Mouse (Mus musculus) gastrocnemius, adult 8-10 months (tissue): ENCODE measurements around the gene Sohlh1. TPM values are rescaled to one million over a fixed set of nuclear protein-coding genes. Genes with fewer than 3 reads are reported as not detected.
"Not testable (repeated sequence)": the region's sequence is repeated elsewhere in the genome, so short reads cannot be mapped to it uniquely, and the experiment has no call there.

Experiments used
- DNase-seq, 2 experiments: peaks; one replicate each; pipeline ENCODE4 v3.0.0; 2022; ENCODE audit warnings: low spot score in 2 of 2
- total RNA-seq, 4 experiments: library from RNA; stranded (reverse); gene quantifications; 2 replicates each; pipeline ENCODE4 v1.2.4; 2022

Sohlh1 gene
- total RNA-seq, 4 experiments from 2014 or later = not detected

DNA sequence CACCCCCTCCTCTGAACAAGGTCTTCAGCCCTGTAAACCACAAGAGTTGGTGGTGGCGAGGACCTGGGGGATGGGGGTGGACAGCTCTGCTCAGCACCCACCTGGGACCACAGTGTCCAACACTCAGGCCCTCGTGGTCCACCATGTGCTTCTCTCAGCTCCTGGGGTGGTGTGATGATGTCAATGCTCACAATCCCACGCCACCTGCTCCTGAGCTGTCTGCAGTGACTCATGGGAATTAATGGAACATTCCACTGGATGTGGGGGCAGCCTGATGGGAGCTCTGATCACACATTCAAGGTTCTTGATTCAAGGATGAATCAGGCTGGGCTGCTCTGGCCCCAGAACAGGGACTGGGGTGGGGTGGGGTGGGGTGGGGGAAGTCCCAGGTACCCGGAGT lies 4.9 kb downstream of the Sohlh1 start:
- DNase-seq = no peak

DNA sequence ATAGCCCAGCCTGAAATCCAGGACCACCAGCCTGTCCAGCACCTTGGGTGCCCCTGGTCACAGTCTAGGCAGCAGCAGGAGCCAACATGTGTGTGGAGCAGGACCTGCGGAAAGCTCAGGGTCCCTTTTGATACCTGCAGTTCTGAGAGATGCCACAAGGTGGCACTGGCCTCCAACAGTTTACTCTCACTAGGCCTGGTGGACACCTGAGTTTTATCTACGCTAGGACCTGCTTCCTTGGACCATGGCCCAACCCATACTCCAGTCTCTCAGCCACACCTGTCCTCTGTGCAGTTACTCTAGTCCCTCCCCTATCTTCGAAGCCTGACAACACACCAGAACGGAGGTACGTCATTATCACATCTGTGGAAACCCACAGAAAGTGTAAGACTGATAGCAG lies 10.8 kb downstream of the Sohlh1 start:
- DNase-seq = peak; percentile 31 to 35

DNA sequence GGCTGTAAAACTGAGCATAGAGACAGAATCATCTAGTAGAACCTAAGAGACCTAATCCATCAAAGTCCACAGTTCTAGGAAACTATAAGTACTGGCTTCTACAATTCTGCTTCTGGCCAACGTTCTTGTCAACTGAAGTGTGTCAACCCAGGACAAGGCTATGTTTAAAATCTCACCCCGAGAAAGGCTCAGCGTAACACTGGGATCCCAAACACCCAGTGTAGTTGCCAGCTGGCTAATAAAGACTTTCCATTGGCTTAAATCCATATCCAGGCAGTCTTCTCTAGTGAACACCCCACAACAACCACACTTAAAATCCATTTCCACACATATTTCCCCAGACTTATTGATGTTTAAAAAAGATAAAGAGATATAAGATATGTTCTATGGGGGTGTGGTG lies 16.3 kb downstream of the Sohlh1 start:
- no peak for DNase-seq

DNA sequence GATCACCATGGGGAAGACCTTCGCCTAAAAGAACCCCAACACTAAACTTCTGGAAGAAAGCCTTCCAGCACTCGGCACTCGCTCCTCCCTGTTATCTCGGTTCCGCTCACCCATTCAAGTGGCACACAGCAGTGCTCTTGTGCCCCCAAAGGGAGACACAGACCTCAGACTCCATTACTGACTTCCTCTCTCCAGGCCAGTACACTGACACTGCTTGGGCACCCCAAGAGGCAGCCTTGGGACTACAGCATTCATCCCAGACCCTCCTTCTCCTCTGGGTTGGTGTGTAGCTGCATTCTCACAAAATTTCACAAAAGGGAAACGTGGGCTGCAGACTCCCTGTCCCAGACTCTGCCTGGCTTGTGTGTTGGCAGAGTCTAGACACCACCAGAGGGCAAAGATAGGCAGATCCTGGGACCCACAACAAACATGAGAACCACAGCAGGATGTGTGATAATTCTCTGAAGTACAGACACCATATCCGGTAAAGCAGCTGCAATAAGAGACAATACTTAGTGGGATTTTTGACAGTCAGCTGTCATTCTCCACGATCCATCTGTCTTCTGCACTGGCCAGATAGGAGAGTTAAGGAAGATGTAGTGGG lies 18.6 kb downstream of the Sohlh1 start:
- no peak for DNase-seq

DNA sequence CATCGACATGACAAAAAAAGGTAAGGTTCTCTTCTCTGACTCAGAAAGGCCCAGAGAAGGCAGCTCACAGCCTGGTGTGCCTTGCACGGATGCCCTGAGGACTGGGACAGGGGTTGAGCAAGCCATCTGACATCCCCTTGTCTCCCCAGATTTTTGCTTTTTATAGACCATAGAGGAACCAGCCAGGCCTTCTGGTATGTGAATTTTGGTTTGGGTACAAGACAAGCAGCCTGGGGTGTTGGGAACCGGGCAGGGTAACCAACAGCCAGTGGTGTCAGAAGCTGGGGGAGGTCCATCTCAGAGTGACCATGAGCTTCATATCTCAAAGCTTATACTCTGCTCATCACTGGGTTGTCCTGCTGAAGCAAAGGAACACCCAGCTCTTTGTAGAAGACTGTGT lies 22.3 kb downstream of the Sohlh1 start:
- no peak for DNase-seq

DNA sequence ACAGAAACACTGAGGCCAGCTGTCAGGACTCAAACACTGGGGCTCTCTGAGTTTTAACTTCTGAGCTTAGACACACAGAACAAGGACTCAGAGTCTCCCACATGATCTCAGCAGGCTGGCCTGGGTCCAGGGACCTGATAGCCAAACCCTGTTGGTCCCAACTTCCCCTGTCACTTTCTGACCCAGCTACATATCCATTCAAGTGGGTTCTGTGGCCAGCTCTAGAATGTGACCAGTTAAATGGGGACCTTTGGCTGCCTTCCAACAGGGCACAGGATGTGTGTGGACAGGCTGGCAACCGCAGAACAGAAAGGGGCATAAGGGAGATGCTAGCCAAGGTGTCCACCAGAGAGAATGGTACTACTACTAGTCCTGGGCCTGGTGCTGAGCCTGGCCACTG lies 24.2 kb downstream of the Sohlh1 start, which contains the start of gene Lcn9:
Gene Lcn9 (plus strand): TSS at position 348 of the 400 bp plus-strand sequence.
- no peak for DNase-seq

DNA sequence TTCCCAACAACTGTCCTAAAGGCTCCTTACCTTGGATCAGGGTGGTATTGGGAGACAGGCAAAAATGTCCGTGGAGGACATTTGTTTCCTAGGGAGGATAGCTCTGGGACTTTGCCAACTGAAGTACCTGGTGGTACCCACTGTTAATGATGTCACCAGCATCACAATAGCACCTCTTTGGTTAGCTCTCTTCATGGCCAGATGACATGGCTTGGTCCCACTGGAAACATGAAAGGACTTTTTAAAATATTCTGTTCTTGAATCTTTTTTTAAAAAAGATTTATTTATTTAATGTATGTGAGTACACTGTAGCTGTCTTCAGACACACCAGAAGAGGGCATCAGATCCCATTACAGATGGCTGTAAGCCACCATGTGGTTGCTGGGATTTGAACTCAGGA lies 31.3 kb downstream of the Sohlh1 start, which contains the start of gene Glt6d1:
Gene Glt6d1 (minus strand): TSS at position 101 of the 400 bp plus-strand sequence.
- DNase-seq = not testable (repeated sequence)

DNA sequence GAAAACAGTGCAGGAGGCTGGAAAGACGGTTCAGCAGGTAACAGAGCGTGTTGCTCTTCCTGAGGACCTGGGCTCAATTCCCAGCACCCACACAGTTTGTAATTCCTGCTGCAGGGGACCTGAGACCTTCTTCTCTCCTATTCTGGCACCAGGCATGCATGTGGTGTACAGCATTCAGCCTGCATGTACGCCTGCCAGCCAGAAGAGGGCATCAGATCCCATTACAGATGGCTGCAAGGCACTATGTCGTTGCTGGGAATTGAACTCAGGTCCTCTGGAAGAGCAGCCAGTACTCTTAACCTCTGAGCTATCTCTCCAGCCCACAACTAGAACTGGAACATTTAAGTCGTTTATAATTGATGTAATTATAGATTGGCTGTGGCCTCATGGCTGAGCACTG lies 33.7 kb downstream of the Sohlh1 start:
- no peak for DNase-seq

DNA sequence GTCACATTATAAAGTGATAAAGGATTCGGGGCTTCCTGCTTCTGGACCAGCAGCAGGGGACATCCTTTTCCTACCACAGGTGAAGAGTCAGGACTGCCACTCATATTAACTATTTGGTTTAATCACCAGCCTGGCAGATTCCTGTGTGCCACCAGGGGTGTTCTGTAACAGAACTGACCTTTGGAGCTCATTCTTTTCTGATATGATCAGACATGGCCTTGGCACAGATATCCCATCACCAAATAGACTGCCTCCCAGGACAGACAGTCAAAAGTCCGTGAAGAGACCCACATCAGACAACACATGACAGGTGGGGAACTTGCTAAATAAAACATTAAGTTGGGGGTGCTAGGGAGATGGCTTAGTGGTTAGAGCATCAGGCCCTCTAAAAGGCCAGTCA lies 35.3 kb downstream of the Sohlh1 start:
- no peak for DNase-seq

DNA sequence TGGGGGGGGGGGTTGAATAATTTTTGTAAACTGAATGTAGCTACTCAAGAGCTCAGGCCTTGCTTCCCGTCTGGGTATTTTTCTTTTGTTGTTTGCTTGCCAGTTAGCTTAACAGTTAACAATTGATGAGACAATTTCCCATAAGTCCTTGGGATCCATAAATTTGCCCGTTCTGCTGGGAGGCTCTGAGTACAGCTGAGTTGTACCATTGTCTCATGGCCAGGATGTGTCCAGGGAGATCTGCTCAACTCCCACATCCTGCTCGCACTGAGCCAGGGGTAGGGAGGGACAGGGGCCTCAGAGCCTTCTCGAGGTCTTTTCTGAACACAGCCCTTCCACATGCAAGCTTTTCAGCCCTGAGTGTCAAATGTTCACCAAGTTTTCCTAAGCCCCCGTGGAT lies 49.0 kb downstream of the Sohlh1 start:
- no peak for DNase-seq

DNA sequence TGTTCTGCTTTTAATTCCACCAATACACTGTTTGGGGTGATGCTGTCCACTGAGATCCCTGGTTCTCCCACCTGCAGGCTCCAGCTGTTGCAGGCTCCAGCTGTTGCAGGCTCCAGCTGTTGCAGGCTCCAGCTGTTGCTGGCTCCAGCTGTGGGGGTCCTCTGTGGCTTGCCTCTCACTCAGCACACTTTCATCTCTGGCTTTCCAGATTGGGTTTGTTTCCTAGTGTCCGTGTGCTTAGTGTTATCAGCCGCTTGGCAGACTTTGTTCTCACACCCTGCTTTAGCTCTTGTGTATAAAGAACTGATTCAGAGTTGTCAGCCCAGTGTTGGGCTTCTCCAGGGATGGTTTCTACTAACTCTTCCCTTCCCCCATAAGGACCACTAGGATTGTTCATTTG lies 49.4 kb downstream of the Sohlh1 start:
- DNase-seq = no peak

Other genes with a start within 250 kb of the Sohlh1 start
- 10 to 100 TPM; 83.3 to 94.6 (median 89.3) TPM for gene Rabl6, start 238.7 kb downstream of the Sohlh1 start, total RNA-seq
- not detected for gene Ccdc183, start 229.6 kb downstream of the Sohlh1 start, total RNA-seq
- 10 to 100 TPM; 14.9 to 22.8 (median 17.3) TPM for gene Tmem141, start 225.2 kb downstream of the Sohlh1 start, total RNA-seq
- gene Fcna, start 219.2 kb downstream of the Sohlh1 start, total RNA-seq = 1 to 10 TPM in 3 of 4 experiments, under 1 TPM in 1; 0.41 to 4.2 (median 1.9) TPM
- 1 to 10 TPM; 3.5 to 8.6 (median 5.2) TPM for gene Lcn8, start 194.1 kb downstream of the Sohlh1 start, total RNA-seq
- gene Lcn5, start 189.3 kb downstream of the Sohlh1 start, total RNA-seq = not detected
- not detected for gene Lcn6, start 170.5 kb downstream of the Sohlh1 start, total RNA-seq
- not detected for gene Lcn10, start 164.5 kb downstream of the Sohlh1 start, total RNA-seq
- not detected for gene Obp2a, start 147.2 kb downstream of the Sohlh1 start, total RNA-seq
- gene Bmyc, start 140.5 kb downstream of the Sohlh1 start, total RNA-seq = 10 to 100 TPM; 18.7 to 22.3 (median 20.6) TPM
- gene Obp2b, start 110.2 kb downstream of the Sohlh1 start, total RNA-seq = not detected
- not detected for gene Lcn3, start 81.7 kb downstream of the Sohlh1 start, total RNA-seq
- gene Lcn11, start 70.2 kb downstream of the Sohlh1 start, total RNA-seq = not detected
- not detected for gene Gm13539, start 65.0 kb downstream of the Sohlh1 start, total RNA-seq
- not detected for gene Glt6d1, start 31.4 kb downstream of the Sohlh1 start, total RNA-seq
- gene Lcn9, start 24.1 kb downstream of the Sohlh1 start, total RNA-seq = not detected
- gene Kcnt1, start 16.5 kb upstream of the Sohlh1 start, total RNA-seq = under 1 TPM in 3 of 4 experiments, not detected in 1; 0.10 to 0.31 (median 0.24) TPM
- 10 to 100 TPM; 49.2 to 59.3 (median 51.8) TPM for gene Camsap1, start 136.0 kb upstream of the Sohlh1 start, total RNA-seq
- gene Ubac1, start 174.5 kb upstream of the Sohlh1 start, total RNA-seq = 100 to 1,000 TPM; 223 to 283 (median 240) TPM